Comparison of ENCODE assay signal across 8 mouse cellular contexts in genomic region chr9:64774411-64774811, GRCm38 (mm10). TPM values are rescaled to one million over a fixed set of nuclear protein-coding genes. Genes with fewer than 3 reads are reported as not detected.
DNase-seq lines count a peak whose midpoint lies in the region; ATAC-seq lines count a peak whose summit lies in the region.

No protein-coding gene starts in this region.

- no peaks in the 10 kb centered on the region for H3K27me3 ChIP-seq in intestine, embryonic 15.5 days (replicated peaks)
- no peaks in the 10 kb centered on the region for H3K27me3 ChIP-seq in liver, embryonic 12.5 days (replicated peaks)
- H3K27me3 ChIP-seq in neural tube, embryonic 12.5 days (replicated peaks), result no peaks in the 10 kb centered on the region

- H3K4me3 ChIP-seq in intestine, embryonic 15.5 days (replicated peaks), result no peak overlapping the region
- H3K4me3 ChIP-seq in liver, embryonic 12.5 days, result no peak overlapping the region
- H3K4me3 ChIP-seq in neural tube, embryonic 12.5 days, result no peak overlapping the region

- H3K4me1 ChIP-seq in intestine, embryonic 15.5 days (replicated peaks), result no peaks in the 10 kb centered on the region
- H3K4me1 ChIP-seq in liver, embryonic 12.5 days, result peaks cover 22% of the 10 kb centered on the region
- peaks cover 17% of the 10 kb centered on the region; the same call in 1 of the 2 replicates for H3K4me1 ChIP-seq in neural tube, embryonic 12.5 days

- ATAC-seq in cerebellum, adult (ENCODE audit: insufficient number of reproducible peaks, low FRiP score, low TSS enrichment), result peak; percentile 61; the same call in 1 of the 2 replicates
- ATAC-seq in intestine, embryonic 15.5 days, result peak; percentile 67
- peak; percentile 45; the same call in 1 of the 2 replicates for ATAC-seq in liver, embryonic 12.5 days
- ATAC-seq in neural tube, embryonic 12.5 days (ENCODE audit: low FRiP score, low read depth), result peak; percentile 37; the same call in 1 of the 2 replicates

- H3K9me3 ChIP-seq in intestine, embryonic 15.5 days, result no peaks in the 10 kb centered on the region
- H3K9me3 ChIP-seq in liver, embryonic 12.5 days (replicated peaks), result no peaks in the 10 kb centered on the region
- H3K9me3 ChIP-seq in neural tube, embryonic 12.5 days, result no peaks in the 10 kb centered on the region

- H3K36me3 ChIP-seq in intestine, embryonic 15.5 days, result no peaks in the 10 kb centered on the region
- no peaks in the 10 kb centered on the region for H3K36me3 ChIP-seq in liver, embryonic 12.5 days
- no peaks in the 10 kb centered on the region for H3K36me3 ChIP-seq in neural tube, embryonic 12.5 days

- 22% methylated on average over 5 of the region's 5 CpGs for WGBS in intestine, embryonic 15.5 days
- WGBS in liver, embryonic 12.5 days (ENCODE audit: insufficient replicate concordance), result 54% methylated on average over 5 of the region's 5 CpGs
- WGBS in neural tube, embryonic 12.5 days, result 24% methylated on average over 5 of the region's 5 CpGs

- DNase-seq in MN1 (ENCODE audit: low spot score), result peak; percentile 48
- DNase-seq in heart, adult 11 months, result peak; percentile 98
- no peak for DNase-seq in thymus, postnatal 14 days
- no peak for DNase-seq in thymus, postnatal 4 days

- no peak overlapping the region for H3K9ac ChIP-seq in intestine, embryonic 15.5 days
- no peak overlapping the region for H3K9ac ChIP-seq in liver, embryonic 12.5 days
- no peak overlapping the region for H3K9ac ChIP-seq in neural tube, embryonic 12.5 days

- peak overlapping the region; percentile 41; the same call in 1 of the 2 replicates for H3K27ac ChIP-seq in intestine, embryonic 15.5 days
- peak overlapping the region; percentile 49 for H3K27ac ChIP-seq in liver, embryonic 12.5 days
- 0 out of 2 replicates have a peak overlapping the region, but pooled peaks have one; percentile 12 for H3K27ac ChIP-seq in neural tube, embryonic 12.5 days

- H3K4me2 ChIP-seq in intestine, embryonic 15.5 days (replicated peaks), result no peak overlapping the region
- no peak overlapping the region for H3K4me2 ChIP-seq in liver, embryonic 12.5 days
- H3K4me2 ChIP-seq in neural tube, embryonic 12.5 days (replicated peaks), result no peak overlapping the region; the same call in 1 of the 2 replicates

RNA-seq across cellular contexts. Expression of gene Dennd4a, which starts 36.7 kb away (rescaled TPM):
- 4.4 and 6.3 TPM in 2 replicates for polyA plus RNA-seq in intestine, embryonic 15.5 days (2015; fragmentation: Nextera tagmentation; extraction: Ambion mirVana)
- 32.6 and 32.7 TPM in 2 replicates for polyA plus RNA-seq in liver, embryonic 12.5 days (2016; fragmentation: Nextera tagmentation; extraction: Ambion mirVana)
- polyA plus RNA-seq in neural tube, embryonic 12.5 days (2016; fragmentation: Nextera tagmentation; extraction: Ambion mirVana), result 10.6 and 11.0 TPM in 2 replicates

RNA-seq across cellular contexts. Expression of gene Rab11a, which starts 36.9 kb away (rescaled TPM):
- polyA plus RNA-seq in intestine, embryonic 15.5 days (2015; fragmentation: Nextera tagmentation; extraction: Ambion mirVana), result 512 and 519 TPM in 2 replicates
- polyA plus RNA-seq in liver, embryonic 12.5 days (2016; fragmentation: Nextera tagmentation; extraction: Ambion mirVana), result 240 and 248 TPM in 2 replicates
- 304 and 317 TPM in 2 replicates for polyA plus RNA-seq in neural tube, embryonic 12.5 days (2016; fragmentation: Nextera tagmentation; extraction: Ambion mirVana)

Comparison
In these comparisons a context has a peak if more than half of its experiments do, and no peak if none do; other contexts are left out.
1. DNase-seq: peak in MN1 (single experiment) and heart, adult 11 months (single experiment); none in thymus, postnatal 14 days (single experiment) and thymus, postnatal 4 days (single experiment).
2. Peak in every context shown above with its lines, with median percentiles within 50 percentile points of each other: ATAC-seq and H3K27ac ChIP-seq.